Comparison of ENCODE assay signal across 8 mouse cellular contexts in the genomic region with DNA sequence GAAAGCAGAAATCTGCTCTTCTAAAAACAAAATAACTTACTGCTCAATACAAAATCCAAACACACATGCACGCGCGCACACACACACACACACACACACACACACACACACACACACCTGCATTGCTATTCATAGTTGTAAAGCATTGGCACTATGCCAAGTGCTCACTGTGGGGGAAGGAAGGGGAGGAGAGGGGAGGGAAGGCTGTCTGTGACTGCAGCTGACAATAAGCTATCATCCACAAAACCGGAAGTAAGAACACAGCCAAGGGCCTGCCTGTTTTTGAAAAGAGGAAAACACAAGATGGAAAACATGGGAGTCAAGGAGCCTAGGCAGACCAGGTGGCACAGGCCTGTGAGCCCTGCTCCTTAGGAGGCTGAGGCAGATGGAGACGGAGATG. TPM values are rescaled to one million over a fixed set of nuclear protein-coding genes. Genes with fewer than 3 reads are reported as not detected.
DNase-seq lines count a peak whose midpoint lies in the region; ATAC-seq lines count a peak whose summit lies in the region.
"Had no signal": no experiment of that assay in that cellular context is flagged by ENCODE, and none has a peak within 500 bp of the region (broad histone marks: within the 10 kb centered on the region; RNA-seq: fewer than 3 reads in every experiment).

No protein-coding gene starts in this region.

- H3K27ac ChIP-seq in forebrain, embryonic 16.5 days (ENCODE audit: low read length), result peak overlapping the region; percentile 99
- peak overlapping the region; percentile 94 for H3K27ac ChIP-seq in hindbrain, embryonic 15.5 days (replicated peaks)
- peak overlapping the region; percentile 59 for H3K27ac ChIP-seq in lung, embryonic 16.5 days (ENCODE audit: low read length)
- H3K27ac ChIP-seq in stomach, embryonic 14.5 days (ENCODE audit: low read length), result no peak overlapping the region
- H3K27ac ChIP-seq: midbrain, embryonic 12.5 days had no signal

- no peak overlapping the region for H3K4me3 ChIP-seq in forebrain, embryonic 16.5 days (replicated peaks; ENCODE audit: low read length)
- no peak overlapping the region for H3K4me3 ChIP-seq in hindbrain, embryonic 15.5 days
- H3K4me3 ChIP-seq in lung, embryonic 16.5 days (ENCODE audit: low read length), result no peak overlapping the region
- no peak overlapping the region for H3K4me3 ChIP-seq in stomach, embryonic 14.5 days (ENCODE audit: low read depth, low read length)
- H3K4me3 ChIP-seq: midbrain, embryonic 12.5 days had no signal

- H3K4me2 ChIP-seq in forebrain, embryonic 16.5 days (ENCODE audit: low read length), result no peak overlapping the region
- H3K4me2 ChIP-seq in hindbrain, embryonic 15.5 days, result no peak overlapping the region
- no peak overlapping the region for H3K4me2 ChIP-seq in lung, embryonic 16.5 days (ENCODE audit: low read depth, low read length)
- no peak overlapping the region for H3K4me2 ChIP-seq in stomach, embryonic 14.5 days (replicated peaks; ENCODE audit: low read depth, low read length)
- H3K4me2 ChIP-seq: midbrain, embryonic 12.5 days had no signal

- WGBS in forebrain, embryonic 16.5 days, result 15% methylated on average over 5 of the region's 5 CpGs
- WGBS in hindbrain, embryonic 15.5 days, result 44% methylated on average over 5 of the region's 5 CpGs
- WGBS in lung, embryonic 16.5 days, result 48% methylated on average over 5 of the region's 5 CpGs
- 55% methylated on average over 5 of the region's 5 CpGs for WGBS in stomach, embryonic 14.5 days

- H3K27me3 ChIP-seq in forebrain, embryonic 16.5 days (replicated peaks; ENCODE audit: control insufficient read depth, insufficient read depth, low read length), result no peaks in the 10 kb centered on the region
- no peaks in the 10 kb centered on the region for H3K27me3 ChIP-seq in hindbrain, embryonic 15.5 days
- H3K27me3 ChIP-seq in lung, embryonic 16.5 days (ENCODE audit: control insufficient read depth, insufficient read depth, low read depth, low read length), result no peaks in the 10 kb centered on the region
- H3K27me3 ChIP-seq in stomach, embryonic 14.5 days (ENCODE audit: control insufficient read depth, insufficient read depth, low read length), result no peaks in the 10 kb centered on the region
- H3K27me3 ChIP-seq: midbrain, embryonic 12.5 days had no signal

- no peaks in the 10 kb centered on the region for H3K9me3 ChIP-seq in forebrain, embryonic 16.5 days (ENCODE audit: control insufficient read depth, low read length)
- H3K9me3 ChIP-seq in hindbrain, embryonic 15.5 days, result no peaks in the 10 kb centered on the region
- H3K9me3 ChIP-seq in lung, embryonic 16.5 days (ENCODE audit: control insufficient read depth, low read length), result no peaks in the 10 kb centered on the region
- H3K9me3 ChIP-seq in stomach, embryonic 14.5 days (ENCODE audit: control insufficient read depth, low read depth, low read length), result no peaks in the 10 kb centered on the region
- H3K9me3 ChIP-seq: midbrain, embryonic 12.5 days had no signal

- DNase-seq in right cerebral cortex, postnatal 4 days, result peak; percentile 36
- DNase-seq in right cerebral cortex, postnatal 25 days, result no peak
- no peak for DNase-seq in embryo, embryonic 9.5 days (ENCODE audit: extremely low spot score)

- peak; percentile 16 for ATAC-seq in forebrain, embryonic 16.5 days
- ATAC-seq in hindbrain, embryonic 15.5 days (ENCODE audit: low FRiP score, low read depth), result peak; percentile 4; the same call in 1 of the 2 replicates
- peak; percentile 75 for ATAC-seq in lung, embryonic 16.5 days (ENCODE audit: low read depth)
- peak; percentile 42; the same call in 1 of the 2 replicates for ATAC-seq in stomach, embryonic 14.5 days (ENCODE audit: insufficient number of reproducible peaks, insufficient read depth, low FRiP score, low read depth)

- no peaks in the 10 kb centered on the region for H3K36me3 ChIP-seq in forebrain, embryonic 16.5 days (ENCODE audit: control insufficient read depth, insufficient read depth)
- H3K36me3 ChIP-seq in hindbrain, embryonic 15.5 days, result no peaks in the 10 kb centered on the region
- no peaks in the 10 kb centered on the region for H3K36me3 ChIP-seq in lung, embryonic 16.5 days (ENCODE audit: control insufficient read depth, insufficient read depth, low read length)
- no peaks in the 10 kb centered on the region for H3K36me3 ChIP-seq in stomach, embryonic 14.5 days (ENCODE audit: control insufficient read depth, insufficient read depth, low read length)
- H3K36me3 ChIP-seq: midbrain, embryonic 12.5 days had no signal

- H3K4me1 ChIP-seq in forebrain, embryonic 16.5 days (replicated peaks; ENCODE audit: control insufficient read depth, insufficient read depth, low read length), result peaks cover 38% of the 10 kb centered on the region
- H3K4me1 ChIP-seq in hindbrain, embryonic 15.5 days (replicated peaks), result peaks cover 36% of the 10 kb centered on the region
- peaks cover 5% of the 10 kb centered on the region; the same call in 1 of the 2 replicates for H3K4me1 ChIP-seq in lung, embryonic 16.5 days (replicated peaks; ENCODE audit: control insufficient read depth, insufficient read depth, low read length)
- peaks cover 6% of the 10 kb centered on the region; the same call in 1 of the 2 replicates for H3K4me1 ChIP-seq in stomach, embryonic 14.5 days (ENCODE audit: control insufficient read depth, insufficient read depth, low read length)

- H3K9ac ChIP-seq in forebrain, embryonic 16.5 days (replicated peaks; ENCODE audit: low read depth, low read length), result peak overlapping the region; percentile 32; the same call in 1 of the 2 replicates
- H3K9ac ChIP-seq in hindbrain, embryonic 15.5 days, result no peak overlapping the region
- no peak overlapping the region for H3K9ac ChIP-seq in lung, embryonic 16.5 days (ENCODE audit: low read length)
- no peak overlapping the region for H3K9ac ChIP-seq in stomach, embryonic 14.5 days (replicated peaks; ENCODE audit: low read depth, low read length)
- H3K9ac ChIP-seq: midbrain, embryonic 12.5 days had no signal

RNA-seq across cellular contexts. Expression of gene Kifc3, which starts 42.6 kb away (rescaled TPM):
- polyA plus RNA-seq in forebrain, embryonic 16.5 days (2015; fragmentation: Nextera tagmentation; extraction: Ambion mirVana), result 16.8 and 21.9 TPM in 2 replicates
- 26.5 and 30.2 TPM in 2 replicates for polyA plus RNA-seq in hindbrain, embryonic 15.5 days (2015; fragmentation: Nextera tagmentation; extraction: Ambion mirVana)
- polyA plus RNA-seq in lung, embryonic 16.5 days (2015; fragmentation: Nextera tagmentation; extraction: Ambion mirVana), result 16.2 and 16.8 TPM in 2 replicates
- 9.3 and 12.3 TPM in 2 replicates for polyA plus RNA-seq in stomach, embryonic 14.5 days (2014; fragmentation: Nextera tagmentation; extraction: Ambion mirVana)

Comparison
In these comparisons a context has a peak if more than half of its experiments do, and no peak if none do; other contexts are left out.
1. ATAC-seq: peak in every context shown above with its lines; median percentile 75 in lung, embryonic 16.5 days; 42 in stomach, embryonic 14.5 days; 16 in forebrain, embryonic 16.5 days; 4 in hindbrain, embryonic 15.5 days.